Mouse (Mus musculus) splenic B cell, adult 2 months (primary cell): ENCODE measurements at regions not wholly inside any gene's neighbourhood (a gene's known extent, or its start where the extent isn't known, plus 50 kb on each side); places are given as distances from the start of the nearest gene placed in this dataset.
"Not testable (repeated sequence)": the region's sequence is repeated elsewhere in the genome, so short reads cannot be mapped to it uniquely, and the experiment has no call there.

Source experiments
- DNase-seq: peaks from one replicate; pipeline ENCODE4 v3.0.0-alpha.2; 2011; ENCODE audit warnings: low read depth, low spot score
- H3K27me3 ChIP-seq: 2 replicates; pipeline ENCODE4 v1.6.1; 2012; ENCODE audit warnings: mild to moderate bottlenecking, low read length, moderate library complexity, mixed read lengths; ENCODE audit not compliant: control insufficient read depth, poor library complexity, insufficient read depth, severe bottlenecking
- H3K36me3 ChIP-seq: 2 replicates; pipeline ENCODE4 v1.6.1; 2012; ENCODE audit warnings: mild to moderate bottlenecking, low read length, moderate library complexity, mixed read lengths; ENCODE audit not compliant: control insufficient read depth, poor library complexity, insufficient read depth, severe bottlenecking

DNA sequence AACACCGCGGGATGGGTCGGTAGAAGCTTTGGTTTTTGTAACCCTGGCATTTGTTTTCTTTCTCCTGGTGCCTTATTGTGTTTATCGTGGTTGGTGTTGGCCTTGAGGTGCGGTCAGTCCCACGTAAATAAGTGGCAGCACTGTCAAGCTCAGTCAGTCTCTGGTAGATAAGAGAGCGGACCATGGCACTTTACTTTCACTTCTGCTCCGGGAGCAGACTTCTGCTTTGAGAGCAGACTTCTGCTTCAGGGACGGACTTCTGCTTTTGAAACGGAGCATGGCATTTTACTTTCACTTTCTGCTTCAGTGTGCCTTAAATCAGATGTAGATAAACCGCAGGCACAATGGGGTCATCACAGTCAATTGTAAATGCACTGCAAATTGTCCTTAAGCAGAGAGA lies 54.3 kb upstream of the Ccdc66 start:
- H3K27me3 ChIP-seq, H3K36me3 ChIP-seq: not testable (repeated sequence)
- DNase-seq: peak; percentile 75

DNA sequence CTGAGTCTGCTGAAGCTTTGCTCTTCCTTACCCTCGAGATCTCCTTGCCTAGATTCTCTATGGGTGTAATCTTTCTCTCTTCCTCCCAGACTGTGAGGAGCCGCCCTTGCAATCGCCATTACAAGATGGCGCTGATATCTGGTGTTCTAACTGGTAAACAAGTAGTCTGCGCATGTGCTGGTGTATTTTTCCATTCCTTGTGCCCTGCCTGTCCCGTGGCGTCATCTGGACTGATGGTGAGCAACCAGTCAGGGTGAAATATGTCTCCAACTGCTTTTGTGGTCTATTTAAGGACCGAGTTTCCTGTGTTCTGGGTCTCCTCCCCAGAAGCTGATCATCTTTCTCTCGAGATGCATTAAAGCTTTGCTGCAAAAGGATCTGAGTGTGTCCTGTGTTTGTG lies 53.7 kb upstream of the Ccdc66 start:
- not testable (repeated sequence) for DNase-seq, H3K36me3 ChIP-seq, H3K27me3 ChIP-seq

DNA sequence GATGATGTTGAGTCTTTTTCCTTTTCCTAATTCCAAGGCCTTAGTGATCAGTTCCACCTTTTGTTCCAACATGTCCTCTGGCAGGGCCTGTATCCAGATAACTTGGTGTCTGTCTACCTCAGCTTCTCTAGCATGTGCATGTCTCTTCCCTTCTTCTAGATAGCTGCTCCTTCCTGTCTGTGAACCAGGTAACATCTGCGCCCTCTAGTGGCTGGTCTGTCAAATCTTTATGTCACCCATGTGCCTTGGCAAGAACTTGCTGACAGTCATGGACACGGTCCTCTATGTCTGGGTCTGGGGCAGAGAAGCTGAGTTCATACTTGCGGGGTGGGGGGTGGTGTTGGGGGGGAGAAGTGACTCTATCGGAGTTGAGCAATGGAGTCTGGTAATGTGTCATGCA lies 52.2 kb upstream of the Ccdc66 start:
- DNase-seq: peak; percentile 77
- Histone ChIP-seq H3K36me3 (no peaks in the 10 kb centered on the region), H3K27me3 (no peaks in the 10 kb centered on the region)

DNA sequence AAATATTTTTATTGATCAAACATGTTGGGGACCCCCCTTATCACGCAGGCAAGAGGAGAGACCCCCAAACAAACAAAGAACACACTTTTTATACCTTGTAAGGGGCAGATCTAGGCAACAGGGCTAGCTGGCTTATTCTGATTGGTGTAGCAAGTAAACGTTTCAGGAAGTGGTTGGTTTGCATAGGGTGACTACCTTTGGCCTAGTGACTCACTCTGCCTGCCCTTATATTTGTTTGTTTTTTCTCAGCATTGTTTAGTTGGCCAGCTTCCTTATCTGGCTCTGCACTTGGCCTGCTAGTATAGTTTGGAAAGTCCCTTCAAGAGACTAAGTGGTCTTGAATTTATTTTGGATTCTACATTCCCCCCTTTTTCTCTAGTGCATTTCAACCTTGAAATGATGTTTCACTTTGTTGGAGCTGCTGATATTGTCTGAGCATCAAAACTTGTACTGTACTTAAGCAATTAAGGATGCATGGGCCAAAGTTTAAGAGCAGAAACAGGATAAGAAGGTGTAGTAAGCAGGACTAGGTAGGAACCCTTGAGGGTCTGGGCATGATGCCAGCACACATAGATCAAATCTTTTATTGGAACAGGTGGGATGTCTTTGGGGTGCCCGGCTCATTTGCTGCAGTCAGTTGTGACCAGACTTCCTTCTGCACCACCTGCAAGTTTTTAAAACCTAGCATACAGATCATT lies 50.7 kb upstream of the Ccdc66 start:
- no peak for DNase-seq
- H3K27me3 ChIP-seq: no peaks in the 10 kb centered on the region
- no peaks in the 10 kb centered on the region for H3K36me3 ChIP-seq
